Mouse (Mus musculus) cortical plate, adult 2 months (tissue): Measurements from ENCODE around the gene Rai1.

Experiments
- CTCF ChIP-seq: fragments of 200-500 bp; IDR thresholded peaks from 2 replicates; pipeline ENCODE4 v1.5.1; 2011; ENCODE audit warnings: mild to moderate bottlenecking, control low read depth, low read length; ENCODE audit not compliant: insufficient read depth; ENCODE audit errors: extremely low read depth
- POLR2A ChIP-seq: fragments of 200-500 bp; IDR thresholded peaks from 2 replicates; pipeline ENCODE4 v1.6.1; 2011; ENCODE audit warnings: mild to moderate bottlenecking, low read length, control low read depth; ENCODE audit not compliant: insufficient read depth; ENCODE audit errors: extremely low read depth

- TF ChIP-seq CTCF (peak; percentile 54), POLR2A (no peak)
These were observed 20.2 kb upstream of the Rai1 start for GRCm38 (mm10) chr11:60084589-60084988.
